Mouse (Mus musculus) right cerebral cortex, adult 18-20 months (tissue): Measurements from ENCODE around the gene Kif3a.

Experiments
- DNase-seq: peaks from one replicate; pipeline ENCODE4 v3.0.0; 2022; ENCODE audit warnings: mixed read lengths

The Kif3a gene

DNA sequence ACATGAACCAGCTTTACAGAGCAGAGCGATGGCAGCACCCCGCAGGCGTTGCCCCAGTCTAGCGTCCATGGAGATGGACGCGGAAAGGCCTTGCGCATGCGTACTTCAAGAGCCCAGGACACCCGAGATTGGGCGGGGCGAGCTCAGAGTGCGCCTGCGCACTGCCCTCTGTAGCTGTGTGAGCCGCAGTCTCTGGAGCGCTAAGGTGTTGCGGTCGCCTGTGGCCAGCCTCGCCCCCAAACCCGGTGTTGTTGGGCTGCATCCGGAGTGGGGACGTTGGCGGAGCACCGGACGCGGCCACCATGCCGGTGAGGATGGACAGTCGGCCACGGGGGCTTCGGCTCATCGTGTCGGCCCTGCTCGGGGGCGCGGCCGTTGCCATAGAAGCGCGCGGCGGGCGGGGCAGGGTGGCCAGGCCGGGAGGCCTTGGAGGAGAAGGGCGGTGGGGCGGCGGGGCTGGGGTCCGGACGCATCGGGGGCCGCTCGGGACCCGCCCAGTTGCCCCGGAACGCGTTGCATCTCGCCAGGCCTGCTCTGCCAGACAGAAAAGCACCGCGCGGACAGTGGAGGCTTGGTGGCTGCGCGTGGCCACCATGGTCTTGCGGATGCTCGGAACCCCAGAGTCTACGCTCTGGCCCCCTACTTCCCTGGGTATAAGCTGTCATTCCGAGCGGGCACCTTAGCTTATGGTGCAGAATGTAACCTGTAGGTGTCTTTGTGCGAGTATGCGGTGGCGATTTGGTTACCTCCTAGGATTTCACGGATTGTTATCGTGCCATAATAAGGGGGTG lies at the start of gene Kif3a:
Gene Kif3a (plus strand): TSS at position 156 of the 791 bp plus-strand sequence.
- peak; percentile 96 for DNase-seq

DNA sequence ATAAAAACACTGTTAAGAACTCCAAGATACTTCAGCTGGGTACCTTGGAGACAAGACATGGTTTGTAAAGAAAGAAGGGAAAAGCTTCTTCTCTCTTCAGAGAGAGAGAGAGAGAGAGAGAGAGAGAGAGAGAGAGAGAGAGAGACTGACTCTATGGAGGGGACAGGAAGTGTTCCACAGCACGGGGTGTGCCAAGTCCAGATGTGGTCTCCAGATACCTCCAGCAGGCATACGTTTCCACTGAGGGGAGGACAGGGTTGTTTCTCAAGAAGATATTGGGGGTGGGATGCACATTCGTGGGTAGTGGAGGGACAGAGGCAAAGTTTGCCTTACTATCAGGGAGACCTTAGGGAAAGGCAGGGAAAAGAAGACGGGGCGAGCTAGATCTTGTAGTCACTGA lies 48.4 kb upstream of the Kif3a start:
- DNase-seq: no peak

DNA sequence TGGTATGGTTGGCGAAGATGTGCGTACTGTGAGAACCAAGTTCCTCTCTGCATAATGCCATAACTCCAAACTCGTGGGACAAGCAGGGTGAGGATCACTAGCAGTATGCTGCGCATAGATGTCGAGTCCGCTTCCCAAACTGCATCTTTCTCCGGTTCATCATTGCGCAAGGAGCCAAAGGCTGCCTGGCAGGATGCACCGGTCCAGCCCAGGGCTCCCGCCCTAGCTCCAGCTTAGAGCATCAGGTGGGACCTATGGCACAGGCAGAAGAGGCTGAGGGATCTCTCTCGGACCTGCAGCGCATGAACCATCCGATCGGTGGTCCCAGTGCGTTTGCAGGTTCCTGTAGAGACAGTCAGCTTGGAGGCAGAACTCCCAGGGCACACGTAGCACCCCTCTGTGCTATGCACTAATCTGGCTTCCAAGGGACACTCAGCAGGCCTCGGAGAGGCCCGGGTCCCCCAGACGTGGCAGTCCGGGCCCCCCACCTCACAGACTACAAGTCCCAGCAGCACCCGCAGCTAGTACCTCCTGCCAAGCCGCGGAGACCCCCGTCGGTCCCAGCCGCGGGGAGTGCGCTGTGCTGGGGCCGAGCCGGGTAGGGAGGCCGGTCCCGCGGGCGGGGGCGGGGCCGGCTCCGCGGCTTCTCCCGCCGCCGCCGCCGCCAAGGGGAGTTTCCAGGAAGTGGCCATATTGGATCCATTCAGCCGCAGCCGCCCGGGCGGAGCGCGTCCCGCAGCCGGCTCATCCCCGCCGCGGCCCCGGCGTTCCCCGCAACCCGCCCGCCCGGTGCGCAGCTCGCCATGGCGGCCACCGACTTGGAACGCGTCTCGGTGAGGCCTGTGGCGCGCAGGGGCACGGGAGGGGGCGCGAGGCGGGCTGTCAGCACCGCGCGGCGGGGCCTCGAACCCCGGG lies 47.7 kb upstream of the Kif3a start, which contains the start of gene Sept8:
Gene Sept8 (plus strand): TSS at position 51 of the 915 bp plus-strand sequence.
- DNase-seq: peak; percentile 66

GRCm38 (mm10) chr11:53520122-53520978 lies 46.8 kb upstream of the Kif3a start:
- DNase-seq: peak; percentile 86

DNA sequence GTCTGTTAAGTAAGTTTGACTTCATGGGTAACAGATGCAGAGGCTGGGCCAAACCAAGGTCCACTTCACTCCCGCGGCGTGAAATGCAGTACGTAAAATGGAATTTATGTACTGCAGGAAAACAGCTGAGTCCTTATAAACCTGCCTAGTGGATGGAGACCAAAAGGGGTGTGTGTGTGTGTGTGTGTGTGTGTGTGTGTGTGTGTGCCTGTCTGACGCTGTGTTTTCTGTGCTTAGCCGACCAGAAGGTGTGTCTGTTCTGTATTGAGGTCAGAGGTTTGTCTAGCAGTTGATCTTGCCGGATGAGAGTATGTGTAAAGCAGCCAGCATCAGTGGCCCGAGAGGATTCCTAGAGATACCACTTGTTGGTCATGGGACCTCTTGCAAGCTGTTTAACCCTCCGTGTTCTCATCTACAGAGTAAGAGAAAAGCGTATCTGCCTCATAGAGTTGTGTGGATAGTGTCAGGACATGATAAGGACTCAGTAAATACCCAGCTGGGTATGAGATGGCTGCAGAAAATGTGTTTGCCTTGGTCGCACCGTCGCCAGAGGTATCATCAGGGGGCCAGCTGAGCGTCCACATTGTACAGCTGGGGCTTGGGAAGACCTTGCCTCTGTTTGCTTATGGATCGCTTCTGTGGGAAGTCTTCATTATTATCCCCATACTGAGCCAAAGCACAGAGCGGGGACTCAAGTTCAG lies 45.9 kb upstream of the Kif3a start:
- no peak for DNase-seq

DNA sequence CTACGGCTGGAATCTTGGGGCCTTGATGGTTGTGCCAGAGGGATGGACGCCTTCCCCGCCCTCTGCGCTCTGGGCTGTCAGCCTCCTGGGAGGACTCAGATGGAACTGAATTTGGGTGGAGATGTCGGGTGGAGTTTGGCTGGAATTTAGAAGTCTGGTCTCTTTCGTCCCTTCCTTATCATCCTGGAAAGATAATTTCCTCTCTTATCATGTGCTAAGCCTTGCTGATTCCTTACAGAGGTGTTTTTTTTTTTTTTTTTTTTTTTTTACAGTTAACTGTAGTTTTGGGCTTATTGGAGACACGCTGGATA lies 45.4 kb upstream of the Kif3a start:
- no peak for DNase-seq

GRCm38 (mm10) chr11:53522362-53522761 lies 44.8 kb upstream of the Kif3a start:
- DNase-seq: no peak

- DNase-seq: peak; percentile 84
Measured at GRCm38 (mm10) chr11:53522930-53523329, 44.2 kb upstream of the Kif3a start.

- DNase-seq: no peak
Measured at GRCm38 (mm10) chr11:53523545-53524405, 43.4 kb upstream of the Kif3a start.

- no peak for DNase-seq
Measured at GRCm38 (mm10) chr11:53524905-53525304, 42.3 kb upstream of the Kif3a start.

GRCm38 (mm10) chr11:53525461-53525860 lies 41.7 kb upstream of the Kif3a start:
- DNase-seq: no peak

GRCm38 (mm10) chr11:53528397-53529252 lies 38.6 kb upstream of the Kif3a start:
- DNase-seq: no peak

DNA sequence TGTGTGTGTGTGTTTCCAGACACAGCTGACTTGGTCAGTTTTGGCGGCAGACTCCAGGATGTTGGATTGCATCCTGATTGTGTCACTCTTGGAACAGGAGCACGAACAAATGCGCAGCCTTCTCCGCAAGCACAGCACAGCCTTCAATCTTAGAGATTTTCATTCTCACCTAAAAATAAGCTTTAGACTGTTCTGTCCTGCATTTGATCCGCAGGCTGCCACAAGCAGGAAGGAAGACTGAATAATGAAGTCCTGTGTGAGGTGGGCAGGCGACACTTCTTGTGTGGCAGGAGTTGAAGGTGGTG lies 38.0 kb upstream of the Kif3a start:
- DNase-seq: peak; percentile 78

- no peak for DNase-seq
Measured at GRCm38 (mm10) chr11:53530001-53530400, 37.2 kb upstream of the Kif3a start.

- DNase-seq: no peak
Measured at GRCm38 (mm10) chr11:53531578-53532230, 35.5 kb upstream of the Kif3a start.

- no peak for DNase-seq
Measured at GRCm38 (mm10) chr11:53532231-53532620, 35.0 kb upstream of the Kif3a start.

GRCm38 (mm10) chr11:53539002-53539491 lies 28.1 kb upstream of the Kif3a start:
- no peak for DNase-seq

- DNase-seq: no peak
Measured at GRCm38 (mm10) chr11:53540394-53540793, 26.8 kb upstream of the Kif3a start.

GRCm38 (mm10) chr11:53541222-53541621 lies 26.0 kb upstream of the Kif3a start:
- no peak for DNase-seq

DNA sequence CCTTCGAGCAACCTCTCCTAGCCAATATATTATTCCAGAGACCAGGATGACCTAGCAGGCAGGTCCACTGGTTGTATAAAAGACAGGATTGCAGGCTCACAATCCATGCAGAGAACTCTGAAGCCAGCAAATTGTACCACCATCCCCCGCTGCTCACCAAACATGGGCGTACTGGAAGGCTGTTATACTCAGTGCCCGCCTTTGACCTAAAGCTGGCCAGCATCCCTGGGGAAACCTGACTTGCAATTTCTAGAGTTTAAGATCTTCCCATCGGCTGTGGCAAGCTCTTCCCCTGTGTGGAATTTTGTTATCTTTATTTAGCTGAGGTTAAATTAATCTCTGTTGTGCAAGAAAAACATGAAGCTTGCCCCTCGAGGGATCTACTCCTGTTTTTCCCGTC lies 24.2 kb upstream of the Kif3a start:
- no peak for DNase-seq
